Mouse (Mus musculus) stomach, adult 2 months (tissue): ENCODE data around the gene Gli2. TPM values are rescaled to one million over a fixed set of nuclear protein-coding genes. Genes with fewer than 3 reads are reported as not detected.

Source experiments
- polyA plus RNA-seq: library from polyadenylated mRNA; depleted of rRNA; stranded (reverse); fragments of >200 nt; gene quantifications from 2 replicates; pipeline ENCODE4 v1.2.3, GENCODE M21; 2012; rRNA removed

Gli2 gene
- 1.5 and 2.6 TPM in 2 replicates for polyA plus RNA-seq

GRCm38 (mm10) chr1:119053402-119053841 is at the start of gene Gli2:
Gli2 (minus strand) TSS chr1:119053619.

